18 mouse cellular contexts compared by ENCODE assay signal in the genomic region with DNA sequence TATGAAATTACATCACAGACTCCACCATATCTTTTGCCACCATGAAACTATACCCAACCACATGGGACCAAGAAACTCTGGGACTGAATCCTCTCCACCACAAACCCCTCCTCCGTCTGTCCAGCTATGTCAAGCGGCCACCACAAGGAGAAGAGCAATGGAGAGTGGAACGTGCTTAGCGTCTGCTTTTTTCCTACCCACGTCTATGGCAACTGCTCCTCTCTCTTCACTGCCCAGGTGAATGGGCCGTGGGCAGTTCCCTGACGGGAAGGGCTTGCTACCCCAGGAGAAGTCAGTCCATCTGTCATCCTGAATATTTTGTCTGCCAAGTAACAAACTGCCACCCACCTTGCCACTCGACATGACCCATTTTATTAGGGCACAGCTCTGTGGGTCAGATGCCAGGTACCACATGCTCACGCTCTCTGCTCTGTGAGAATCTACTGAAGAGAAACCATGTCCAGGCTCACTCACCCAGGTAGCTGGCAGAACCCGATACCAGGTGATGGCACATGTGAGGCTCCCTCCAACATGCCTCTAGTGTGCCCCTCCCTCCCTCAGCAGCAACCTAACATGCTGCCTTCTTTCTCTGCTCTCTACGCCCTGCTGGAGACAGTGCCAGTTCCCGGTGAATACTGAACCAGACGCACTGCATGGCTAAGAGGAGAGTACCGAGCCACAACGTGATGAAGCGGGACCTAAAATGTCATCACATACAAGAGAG. TPM values are rescaled to one million over a fixed set of nuclear protein-coding genes. Genes with fewer than 3 reads are reported as not detected.
DNase-seq lines count a peak whose midpoint lies in the region; ATAC-seq and TF ChIP-seq lines count a peak whose summit lies in the region.
"Had no signal": no experiment of that assay in that cellular context is flagged by ENCODE, and none has a peak within 500 bp of the region (broad histone marks: within the 10 kb centered on the region; RNA-seq: fewer than 3 reads in every experiment).

No protein-coding gene starts in this region.

- H3K36me3 ChIP-seq in heart, embryonic 15.5 days = no peaks in the 10 kb centered on the region
- H3K36me3 ChIP-seq in heart, adult 2 months (ENCODE audit: control insufficient read depth, insufficient read depth, low read length) = no peaks in the 10 kb centered on the region
- H3K36me3 ChIP-seq in E14TG2a.4 (ENCODE audit: insufficient read depth, low read length) = no peaks in the 10 kb centered on the region
- H3K36me3 ChIP-seq: forebrain, embryonic 15.5 days; hindbrain, embryonic 12.5 days; limb, embryonic 12.5 days; midbrain, embryonic 15.5 days had no signal

- H3K4me3 ChIP-seq in heart, embryonic 15.5 days = no peak overlapping the region
- H3K4me3 ChIP-seq in heart, adult 2 months = no peak overlapping the region
- peak overlapping the region; percentile 30; the same call in 1 of the 2 replicates for H3K4me3 ChIP-seq in E14TG2a.4 (replicated peaks; ENCODE audit: low read length)
- H3K4me3 ChIP-seq in cerebellum, adult 2 months (replicated peaks; ENCODE audit: insufficient read depth, low read depth, low read length) = peak overlapping the region; percentile 34
- H3K4me3 ChIP-seq: forebrain, embryonic 15.5 days; hindbrain, embryonic 12.5 days; layer of hippocampus, adult 2 months; limb, embryonic 12.5 days; midbrain, embryonic 15.5 days had no signal

- intact Hi-C loops in heart, adult 2 months (cut with DNase I) = no loop called here

- no peak for TF ChIP-seq CTCF in heart, adult 2 months (IDR thresholded peaks at IDR 0.05)
- TF ChIP-seq CTCF in E14TG2a.4 (conservative IDR thresholded peaks at IDR 0.05; ENCODE audit: low read length) = no peak
- 0 out of 2 replicates have a peak, but pooled peaks have one; percentile 13 for TF ChIP-seq CTCF in cerebellum, adult 2 months (IDR thresholded peaks at IDR 0.05; ENCODE audit: borderline replicate concordance, insufficient read depth, low read depth, low read length)

- 0 out of 2 replicates have a peak overlapping the region, but pooled peaks have one; percentile 15 for H3K4me2 ChIP-seq in heart, embryonic 15.5 days
- H3K4me2 ChIP-seq: forebrain, embryonic 15.5 days; hindbrain, embryonic 12.5 days; limb, embryonic 12.5 days; lung, embryonic 14.5 days; midbrain, embryonic 15.5 days had no signal

- no peak overlapping the region for H3K27ac ChIP-seq in heart, embryonic 15.5 days
- H3K27ac ChIP-seq in heart, adult 2 months = no peak overlapping the region
- H3K27ac ChIP-seq in cerebellum, adult 2 months (ENCODE audit: insufficient read depth, low read length) = peak overlapping the region; percentile 90
- H3K27ac ChIP-seq: forebrain, embryonic 15.5 days; hindbrain, embryonic 12.5 days; layer of hippocampus, adult 2 months; limb, embryonic 12.5 days; macrophage; midbrain, embryonic 15.5 days had no signal

- H3K4me1 ChIP-seq in heart, embryonic 15.5 days (replicated peaks) = peaks cover 3% of the 10 kb centered on the region; the same call in 1 of the 2 replicates
- no peaks in the 10 kb centered on the region for H3K4me1 ChIP-seq in heart, adult 2 months (ENCODE audit: control insufficient read depth, insufficient read depth, low read length)
- peaks cover 44% of the 10 kb centered on the region for H3K4me1 ChIP-seq in E14TG2a.4 (replicated peaks; ENCODE audit: low read depth, low read length)
- peaks cover 60% of the 10 kb centered on the region for H3K4me1 ChIP-seq in cerebellum, adult 2 months (ENCODE audit: control insufficient read depth, insufficient read depth, low read length)
- H3K4me1 ChIP-seq: forebrain, embryonic 15.5 days; midbrain, embryonic 15.5 days had no signal

- no peaks in the 10 kb centered on the region for H3K27me3 ChIP-seq in heart, embryonic 15.5 days
- no peaks in the 10 kb centered on the region for H3K27me3 ChIP-seq in heart, adult 2 months (ENCODE audit: control insufficient read depth, insufficient read depth, low read length)
- H3K27me3 ChIP-seq in E14TG2a.4 (ENCODE audit: insufficient read depth, low read length) = no peaks in the 10 kb centered on the region
- no peaks in the 10 kb centered on the region for H3K27me3 ChIP-seq in cerebellum, adult 2 months (ENCODE audit: control insufficient read depth, insufficient read depth, low read length)
- H3K27me3 ChIP-seq: forebrain, embryonic 15.5 days; hindbrain, embryonic 12.5 days; midbrain, embryonic 15.5 days had no signal

- TF ChIP-seq EP300 in heart, adult 2 months (IDR thresholded peaks at IDR 0.05; ENCODE audit: insufficient read depth, low read depth, low read length) = no peak

- H3K9ac ChIP-seq in heart, embryonic 15.5 days = no peak overlapping the region
- H3K9ac ChIP-seq in heart, adult 2 months (ENCODE audit: low read depth, low read length) = no peak overlapping the region
- H3K9ac ChIP-seq: forebrain, embryonic 15.5 days; hindbrain, embryonic 12.5 days; limb, embryonic 12.5 days; lung, embryonic 14.5 days; midbrain, embryonic 15.5 days had no signal

- WGBS in heart, embryonic 15.5 days = 72% methylated on average over 16 of the region's 16 CpGs
- 78% methylated on average over 16 of the region's 16 CpGs for WGBS in heart, adult 2 months
- WGBS in cerebellum, adult 2 months = 12% methylated on average over 16 of the region's 16 CpGs

- TF ChIP-seq POLR2A in heart, adult 2 months (IDR thresholded peaks at IDR 0.05; ENCODE audit: insufficient read depth, low read depth, low read length) = no peak
- peak; percentile 69; the same call in 1 of the 2 replicates for TF ChIP-seq POLR2A in cerebellum, adult 2 months (IDR thresholded peaks at IDR 0.05; ENCODE audit: borderline replicate concordance, insufficient read depth, low read length)

- no peaks in the 10 kb centered on the region for H3K9me3 ChIP-seq in heart, embryonic 15.5 days (replicated peaks)
- no peaks in the 10 kb centered on the region for H3K9me3 ChIP-seq in E14TG2a.4 (ENCODE audit: low read length)
- H3K9me3 ChIP-seq: forebrain, embryonic 15.5 days; hindbrain, embryonic 12.5 days; limb, embryonic 12.5 days; midbrain, embryonic 15.5 days had no signal

- no peak for DNase-seq in heart, adult 2 months
- DNase-seq in cerebellum, adult 2 months = peak; percentile 93 to 99
- no peak for DNase-seq in thymus, postnatal 14 days
- no peak for DNase-seq in adrenal gland, postnatal 36 days
- DNase-seq: kidney, postnatal 10 days; lung, embryonic 14.5 days; retina, postnatal 1 day; thymus, postnatal 4 days had no signal

- ATAC-seq in heart, embryonic 15.5 days (replicated peaks; ENCODE audit: insufficient number of reproducible peaks, insufficient read depth, low FRiP score, low read depth) = no peak
- 0 out of 2 replicates have a peak, but pooled peaks have one; percentile 12 for ATAC-seq in erythroid progenitor cell, adult 5-6 weeks (replicated peaks; ENCODE audit: low FRiP score, poor library complexity, severe bottlenecking)
- ATAC-seq: forebrain, embryonic 15.5 days; intestine, embryonic 16.5 days; midbrain, embryonic 15.5 days had no signal

- H3K79me2 ChIP-seq in heart, adult 2 months (replicated peaks; ENCODE audit: control insufficient read depth, insufficient read depth, low read length) = no peaks in the 10 kb centered on the region

RNA-seq across cellular contexts. Expression of gene Zfyve28, which starts 18.9 kb away (rescaled TPM):
- polyA plus RNA-seq in heart, embryonic 15.5 days (2015; fragmentation: Nextera tagmentation; extraction: Ambion mirVana) = 0.23 and 0.89 TPM in 2 replicates
- total RNA-seq in heart, adult 2 months (2021) = under 1 TPM; 0.65 to 0.75 TPM
- 1.3 and 1.7 TPM in 2 replicates for polyA plus RNA-seq in heart, adult 2 months (2012; rRNA removed)
- polyA plus RNA-seq in cerebellum, adult 2 months (2012; rRNA removed) = 62.9 and 69.5 TPM in 2 replicates
- total RNA-seq in erythroid progenitor cell, adult 5-6 weeks (2015; ENCODE audit: low replicate concordance) = not detected in 2 replicates
- 0.30 TPM in 1 of 2 replicates, not detected in the other for total RNA-seq in erythroid progenitor cell, adult 5-6 weeks (2017; ENCODE audit: low replicate concordance)
- under 1 TPM; 0.36 to 0.60 TPM for total RNA-seq in adrenal gland, postnatal 36 days (2021)

RNA-seq across cellular contexts. Expression of gene Cfap99, which starts 19.0 kb away (rescaled TPM):
- polyA plus RNA-seq in heart, embryonic 15.5 days (2015; fragmentation: Nextera tagmentation; extraction: Ambion mirVana) = 0.08 TPM in 1 of 2 replicates, not detected in the other
- not detected for total RNA-seq in heart, adult 2 months (2021)
- not detected in 2 replicates for polyA plus RNA-seq in heart, adult 2 months (2012; rRNA removed)
- 1.4 and 1.7 TPM in 2 replicates for polyA plus RNA-seq in cerebellum, adult 2 months (2012; rRNA removed)
- not detected in 2 replicates for total RNA-seq in erythroid progenitor cell, adult 5-6 weeks (2015; ENCODE audit: low replicate concordance)
- total RNA-seq in erythroid progenitor cell, adult 5-6 weeks (2017; ENCODE audit: low replicate concordance) = not detected in 2 replicates
- total RNA-seq in adrenal gland, postnatal 36 days (2021) = not detected
- polyA plus RNA-seq: forebrain, embryonic 15.5 days; intestine, embryonic 16.5 days; limb, embryonic 12.5 days; lung, embryonic 14.5 days; macrophage had no signal

Comparison
In these comparisons a context has a peak if more than half of its experiments do, and no peak if none do; other contexts are left out.
1. H3K4me3 ChIP-seq: peak in E14TG2a.4 (single experiment) and cerebellum, adult 2 months (single experiment); none in heart, embryonic 15.5 days (single experiment) and heart, adult 2 months (single experiment).
2. DNase-seq: peak in cerebellum, adult 2 months (2 of 2); none in heart, adult 2 months (0 of 2), thymus, postnatal 14 days (single experiment) and adrenal gland, postnatal 36 days (0 of 2).